Mouse (Mus musculus): ENCODE results near the gene Pcmt1.

Gene Pcmt1

GRCm38 (mm10) chr10:7589592-7590233 lies 91.2 kb downstream of the Pcmt1 start, which contains the start of gene Lrp11:
Gene Lrp11 (plus strand): TSS chr10:7589800.
- peak; percentile 78 for DNase-seq (ENCODE audit: low read depth, low spot score)

- DNase-seq (ENCODE audit: low read depth, low spot score) = no peak
Measured at GRCm38 (mm10) chr10:7586771-7587170, 94.2 kb downstream of the Pcmt1 start.

GRCm38 (mm10) chr10:7582891-7583557 lies 97.9 kb downstream of the Pcmt1 start:
- no peak for DNase-seq (ENCODE audit: low read depth, low spot score)

GRCm38 (mm10) chr10:7582157-7582890 lies 98.6 kb downstream of the Pcmt1 start:
- no peak for DNase-seq (ENCODE audit: low read depth, low spot score)

- no peak for DNase-seq (ENCODE audit: low read depth, low spot score)
Measured at GRCm38 (mm10) chr10:7581401-7581800, 99.5 kb downstream of the Pcmt1 start.
